Comparison of ENCODE assay signal across 8 mouse cellular contexts in the genomic region with DNA sequence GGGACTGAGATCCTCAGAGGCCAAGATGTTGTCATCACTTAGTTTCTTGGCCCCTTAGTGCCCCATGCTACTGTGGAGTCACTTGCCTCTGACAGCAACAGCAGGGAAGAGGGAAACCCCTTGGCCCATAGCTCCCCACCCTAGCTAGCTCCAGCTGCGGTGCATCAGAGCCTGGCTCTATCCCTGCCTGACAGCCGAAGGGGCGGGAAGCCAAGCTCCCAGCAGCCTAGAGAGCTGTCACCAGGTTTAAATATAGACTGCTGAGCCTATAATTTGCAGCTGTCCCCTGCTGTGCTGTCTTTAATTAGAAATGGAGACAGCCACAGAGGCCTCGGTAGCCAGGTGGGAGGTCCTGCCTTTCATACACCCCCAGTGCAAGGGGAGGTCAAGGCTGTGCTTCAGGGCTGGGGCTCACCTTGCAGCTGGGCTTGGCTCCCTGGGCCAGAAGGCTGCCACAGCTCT. TPM values are rescaled to one million over a fixed set of nuclear protein-coding genes. Genes with fewer than 3 reads are reported as not detected.
DNase-seq lines count a peak whose midpoint lies in the region; ATAC-seq and TF ChIP-seq lines count a peak whose summit lies in the region.

No protein-coding gene starts in this region.

- 0 out of 2 replicates have a peak, but pooled peaks cover 3% of the 10 kb centered on the region for H3K36me3 ChIP-seq in midbrain, embryonic 15.5 days (replicated peaks)
- H3K36me3 ChIP-seq in liver, embryonic 11.5 days (ENCODE audit: control insufficient read depth, insufficient read depth, low read length): no peaks in the 10 kb centered on the region

- no peak for TF ChIP-seq CTCF in left cerebral cortex, adult 2 months (IDR thresholded peaks at IDR 0.05)

- no peak overlapping the region for H3K4me2 ChIP-seq in midbrain, embryonic 15.5 days
- H3K4me2 ChIP-seq in liver, embryonic 11.5 days: no peak overlapping the region

- H3K9me3 ChIP-seq in midbrain, embryonic 15.5 days: no peaks in the 10 kb centered on the region
- H3K9me3 ChIP-seq in liver, embryonic 11.5 days (ENCODE audit: control insufficient read depth, low read length): no peaks in the 10 kb centered on the region

- H3K4me3 ChIP-seq in left cerebral cortex, adult 2 months: no peak overlapping the region
- H3K4me3 ChIP-seq in midbrain, embryonic 15.5 days: no peak overlapping the region
- no peak overlapping the region for H3K4me3 ChIP-seq in liver, embryonic 11.5 days (ENCODE audit: low read depth, low read length)

- peak; percentile 48 for DNase-seq in ES-CJ7 (ENCODE audit: low read depth, low spot score)
- DNase-seq in cerebellum, adult 9-11 months: peak; percentile 42
- DNase-seq in frontal cortex, postnatal 10 days (ENCODE audit: low spot score in 2 of 2): peak; percentile 61
- DNase-seq in heart, postnatal 4 days: peak; percentile 88
- DNase-seq in left cerebral cortex, adult 2 months (ENCODE audit: extremely low spot score in 1 of 2, low spot score in 2 of 2): peak; percentile 31 to 40
- no peak for DNase-seq in thymus, postnatal 14 days
- no peak for DNase-seq in liver, embryonic 11.5 days (ENCODE audit: low spot score)

- ATAC-seq in midbrain, embryonic 15.5 days (replicated peaks): peak; percentile 39; the same call in 1 of the 2 replicates
- no peak for ATAC-seq in liver, embryonic 11.5 days (replicated peaks; ENCODE audit: low FRiP score)

- peaks cover 22% of the 10 kb centered on the region for H3K4me1 ChIP-seq in midbrain, embryonic 15.5 days
- no peaks in the 10 kb centered on the region for H3K4me1 ChIP-seq in liver, embryonic 11.5 days (replicated peaks; ENCODE audit: control insufficient read depth, insufficient read depth, low read length)

- WGBS in midbrain, embryonic 15.5 days: 8% methylated on average over 4 of the region's 4 CpGs
- WGBS in liver, embryonic 11.5 days: 24% methylated on average over 4 of the region's 4 CpGs

- H3K27me3 ChIP-seq in midbrain, embryonic 15.5 days (replicated peaks): no peaks in the 10 kb centered on the region
- H3K27me3 ChIP-seq in liver, embryonic 11.5 days (replicated peaks; ENCODE audit: control insufficient read depth, insufficient read depth, low read length): no peaks in the 10 kb centered on the region

- H3K27ac ChIP-seq in left cerebral cortex, adult 2 months: peak overlapping the region; percentile 58
- H3K27ac ChIP-seq in midbrain, embryonic 15.5 days: peak overlapping the region; percentile 57; the same call in 1 of the 2 replicates
- no peak overlapping the region for H3K27ac ChIP-seq in liver, embryonic 11.5 days (ENCODE audit: low read depth, low read length)

- H3K9ac ChIP-seq in midbrain, embryonic 15.5 days: no peak overlapping the region
- H3K9ac ChIP-seq in liver, embryonic 11.5 days (ENCODE audit: low read depth, low read length): no peak overlapping the region

- intact Hi-C loops in left cerebral cortex, adult 2 months (cut with DNase I): no loop called here

RNA-seq across cellular contexts. Expression of gene Sec13, which starts 54.7 kb away (rescaled TPM):
- total RNA-seq in heart, postnatal 4 days (2021): 100 to 1,000 TPM; 123 to 125 TPM
- 10 to 100 TPM; 67.5 to 67.8 TPM for total RNA-seq in left cerebral cortex, adult 2 months (2021)
- 192 and 206 TPM in 2 replicates for polyA plus RNA-seq in midbrain, embryonic 15.5 days (2015; fragmentation: Nextera tagmentation; extraction: Ambion mirVana)
- 236 and 241 TPM in 2 replicates for polyA plus RNA-seq in liver, embryonic 11.5 days (2014; fragmentation: Nextera tagmentation; extraction: Ambion mirVana)

Comparison
In these comparisons a context has a peak if more than half of its experiments do, and no peak if none do; other contexts are left out.
1. DNase-seq: peak in ES-CJ7 (single experiment), cerebellum, adult 9-11 months (single experiment), frontal cortex, postnatal 10 days (2 of 2), heart, postnatal 4 days (single experiment) and left cerebral cortex, adult 2 months (2 of 2); none in thymus, postnatal 14 days (single experiment) and liver, embryonic 11.5 days (single experiment).